Mouse (Mus musculus): Measurements from ENCODE around the gene Fgd2.

The Fgd2 gene

GRCm38 (mm10) chr17:29396821-29397242 lies 36.1 kb downstream of the Fgd2 start:
- in situ Hi-C loops (cut with MboI, MseI), result loop anchor here (5.0 kb wide), 1 partner anchor 95 kb away; the partner anchor contains the start of gene Pim1

GRCm38 (mm10) chr17:29397480-29398433 lies 37.0 kb downstream of the Fgd2 start:
- in situ Hi-C loops (cut with MboI, MseI), result loop anchor here (5.0 kb wide), 1 partner anchor 95 kb away; the partner anchor contains the start of gene Pim1

GRCm38 (mm10) chr17:29398434-29399026 lies 37.8 kb downstream of the Fgd2 start:
- in situ Hi-C loops (cut with MboI, MseI), result loop anchor here (5.0 kb wide), 1 partner anchor 94 kb away; the partner anchor contains the start of gene Pim1

GRCm38 (mm10) chr17:29399241-29399910 lies 38.7 kb downstream of the Fgd2 start:
- in situ Hi-C loops (cut with MboI, MseI), result loop anchor here (5.0 kb wide), 1 partner anchor 93 kb away; the partner anchor contains the start of gene Pim1

GRCm38 (mm10) chr17:29400044-29400443 lies 39.3 kb downstream of the Fgd2 start:
- in situ Hi-C loops (cut with MboI, MseI), result no loop called here

- in situ Hi-C loops (cut with MboI, MseI), result no loop called here
Measured at GRCm38 (mm10) chr17:29401741-29402268, 41.1 kb downstream of the Fgd2 start.

GRCm38 (mm10) chr17:29403179-29403578 lies 42.5 kb downstream of the Fgd2 start:
- in situ Hi-C loops (cut with MboI, MseI), result no loop called here

- in situ Hi-C loops (cut with MboI, MseI), result no loop called here
Measured at GRCm38 (mm10) chr17:29405501-29405900, 44.8 kb downstream of the Fgd2 start.

GRCm38 (mm10) chr17:29406077-29406476 lies 45.4 kb downstream of the Fgd2 start:
- in situ Hi-C loops (cut with MboI, MseI), result no loop called here

GRCm38 (mm10) chr17:29407405-29407804 lies 46.7 kb downstream of the Fgd2 start:
- in situ Hi-C loops (cut with MboI, MseI), result no loop called here

GRCm38 (mm10) chr17:29408364-29408763 lies 47.6 kb downstream of the Fgd2 start:
- in situ Hi-C loops (cut with MboI, MseI), result no loop called here

GRCm38 (mm10) chr17:29409800-29410343 lies 49.2 kb downstream of the Fgd2 start:
- in situ Hi-C loops (cut with MboI, MseI), result no loop called here

GRCm38 (mm10) chr17:29411821-29412425 lies 51.2 kb downstream of the Fgd2 start:
- in situ Hi-C loops (cut with MboI, MseI), result no loop called here

- in situ Hi-C loops (cut with MboI, MseI), result no loop called here
Measured at GRCm38 (mm10) chr17:29414566-29414965, 53.9 kb downstream of the Fgd2 start.

GRCm38 (mm10) chr17:29415761-29416662 lies 55.3 kb downstream of the Fgd2 start:
- in situ Hi-C loops (cut with MboI, MseI), result no loop called here

GRCm38 (mm10) chr17:29416757-29417156 lies 56.0 kb downstream of the Fgd2 start:
- in situ Hi-C loops (cut with MboI, MseI), result no loop called here

- in situ Hi-C loops (cut with MboI, MseI), result no loop called here
Measured at GRCm38 (mm10) chr17:29418758-29419380, 58.2 kb downstream of the Fgd2 start.

GRCm38 (mm10) chr17:29419976-29420739 lies 59.4 kb downstream of the Fgd2 start:
- in situ Hi-C loops (cut with MboI, MseI), result loop anchor here (10.0 kb wide), 1 partner anchor 545 kb away; no protein-coding TSS in a partner anchor

Data from T-helper 1 cell (primary cell).